Mouse (Mus musculus): ENCODE data around the gene Spsb2.
A peak's percentile ranks its signal among the peaks of the same experiment; 100 is the strongest.
"Not testable (repeated sequence)": the region's sequence is repeated elsewhere in the genome, so short reads cannot be mapped to it uniquely, and the experiment has no call there.

The Spsb2 gene

GRCm38 (mm10) chr6:124803061-124803460 is 5.4 kb upstream of the Spsb2 start:
- no peak for DNase-seq (ENCODE audit: low spot score in 2 of 2)

DNA sequence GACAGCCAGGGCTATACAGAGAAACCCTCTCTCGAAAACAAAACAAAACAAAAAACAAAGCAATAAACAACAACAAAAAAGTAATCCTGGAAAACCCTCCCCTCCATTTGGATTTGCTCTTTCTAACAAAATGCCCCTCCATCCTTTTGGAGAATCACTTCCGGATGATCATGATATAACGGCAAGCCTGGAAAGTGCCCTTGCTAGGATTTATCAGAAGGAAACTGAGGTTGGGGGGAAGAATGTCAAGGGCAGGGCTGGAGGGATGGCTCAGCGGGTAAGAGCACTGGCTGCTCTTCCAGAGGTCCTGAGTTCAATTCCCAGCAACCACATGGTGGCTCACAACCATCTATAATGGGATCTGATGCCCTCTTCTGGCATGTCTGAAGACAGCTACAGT is 4.8 kb upstream of the Spsb2 start:
- DNase-seq (ENCODE audit: low spot score in 2 of 2), result not testable (repeated sequence)

DNA sequence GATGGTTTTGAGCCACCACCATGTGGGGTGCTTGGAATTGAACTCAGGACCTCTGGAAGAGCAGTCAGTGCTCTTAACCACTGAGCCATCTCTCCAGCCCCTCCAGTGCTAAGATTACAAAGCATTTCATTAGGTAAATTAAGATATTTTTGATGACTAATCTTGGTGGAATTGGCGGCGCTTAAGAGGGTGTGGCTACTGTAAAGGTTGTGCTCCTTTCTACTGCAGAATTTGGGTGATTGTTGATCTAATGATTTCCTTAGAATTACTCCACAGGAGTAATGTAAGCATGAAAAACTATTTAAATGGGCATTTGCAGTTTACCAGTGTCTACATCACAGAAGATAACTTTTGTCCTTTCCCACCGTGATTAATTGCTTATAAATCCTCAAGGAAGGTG is 4.1 kb upstream of the Spsb2 start:
- no peak for DNase-seq (ENCODE audit: low spot score in 2 of 2)

DNA sequence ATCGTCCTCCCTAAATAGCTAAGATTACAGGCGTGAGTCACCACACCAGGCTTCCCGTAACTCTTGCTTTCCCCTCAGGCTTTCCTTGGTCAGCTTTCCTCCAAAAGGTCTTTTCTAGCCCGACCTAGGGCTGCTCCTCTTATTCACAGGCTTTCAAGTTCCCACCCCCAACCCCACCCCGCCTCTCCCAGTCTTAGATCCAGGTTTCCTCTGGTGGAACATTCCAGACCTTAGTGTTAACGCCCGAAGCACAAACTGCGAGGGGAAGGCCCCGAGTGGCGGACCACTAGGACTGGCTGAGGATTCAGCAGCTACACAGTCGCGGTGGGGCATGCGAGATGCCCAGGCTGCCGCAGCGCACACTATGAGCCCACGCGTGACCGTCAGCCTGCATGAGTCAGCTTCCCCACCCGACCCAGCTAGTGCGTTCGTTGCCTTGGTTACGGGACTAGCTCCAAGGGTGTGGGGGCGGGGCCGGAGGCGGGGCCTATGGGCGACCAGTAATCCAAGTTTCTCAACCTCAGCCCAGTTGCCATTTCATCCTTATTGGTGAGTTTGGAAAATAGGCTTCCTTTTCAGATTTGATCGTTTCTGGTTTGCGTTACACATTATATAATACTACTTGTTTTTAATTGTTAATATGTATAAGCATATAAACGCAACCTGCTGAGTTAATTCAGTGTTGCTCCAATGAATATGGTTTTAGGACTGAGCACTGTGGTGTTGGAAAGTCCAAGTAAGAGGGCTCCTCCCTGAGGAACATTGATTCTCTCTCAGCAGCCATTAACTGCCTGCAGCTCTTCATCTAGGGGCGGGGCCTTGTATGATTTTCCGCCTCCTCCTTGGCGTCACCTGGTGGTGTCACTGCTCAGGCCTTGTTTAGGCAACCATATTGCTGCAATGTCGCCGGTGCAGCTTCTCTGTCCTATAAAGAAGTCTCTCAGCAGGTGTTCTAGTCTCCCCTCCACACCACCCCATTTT is 2.8 kb upstream of the Spsb2 start:
- peak; percentile 96 for DNase-seq (ENCODE audit: low spot score in 2 of 2)

- no peak for DNase-seq (ENCODE audit: low spot score in 2 of 2)
These were observed 1.9 kb upstream of the Spsb2 start for GRCm38 (mm10) chr6:124806446-124807140.

- no peak for DNase-seq (ENCODE audit: low spot score in 2 of 2)
These were observed 1.1 kb upstream of the Spsb2 start for GRCm38 (mm10) chr6:124807366-124807765.

GRCm38 (mm10) chr6:124807986-124808357 is 489 bp upstream of the Spsb2 start:
- DNase-seq (ENCODE audit: low spot score in 2 of 2), result no peak

GRCm38 (mm10) chr6:124809052-124809774 is 752 bp downstream of the Spsb2 start:
- DNase-seq (ENCODE audit: low spot score in 2 of 2), result no peak

- DNase-seq (ENCODE audit: low spot score in 2 of 2), result no peak
These were observed 1.5 kb downstream of the Spsb2 start for GRCm38 (mm10) chr6:124809775-124810538.

GRCm38 (mm10) chr6:124810566-124811402 is 2.3 kb downstream of the Spsb2 start:
- DNase-seq (ENCODE audit: low spot score in 2 of 2), result not testable (repeated sequence)

DNA sequence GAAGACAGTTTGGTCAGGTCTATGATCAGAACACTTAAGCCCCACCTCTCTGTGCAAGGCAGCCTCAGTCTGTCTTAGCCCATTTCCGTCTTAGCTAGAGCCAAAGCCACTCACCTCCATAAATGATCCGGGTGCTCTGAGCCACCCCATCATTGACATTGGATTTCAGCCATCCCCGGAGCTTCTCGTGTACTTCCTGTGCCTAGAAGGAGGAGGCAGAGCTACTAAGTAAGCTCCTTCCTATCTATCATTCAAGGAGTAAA is 2.9 kb downstream of the Spsb2 start:
- no peak for DNase-seq (ENCODE audit: low spot score in 2 of 2)

DNA sequence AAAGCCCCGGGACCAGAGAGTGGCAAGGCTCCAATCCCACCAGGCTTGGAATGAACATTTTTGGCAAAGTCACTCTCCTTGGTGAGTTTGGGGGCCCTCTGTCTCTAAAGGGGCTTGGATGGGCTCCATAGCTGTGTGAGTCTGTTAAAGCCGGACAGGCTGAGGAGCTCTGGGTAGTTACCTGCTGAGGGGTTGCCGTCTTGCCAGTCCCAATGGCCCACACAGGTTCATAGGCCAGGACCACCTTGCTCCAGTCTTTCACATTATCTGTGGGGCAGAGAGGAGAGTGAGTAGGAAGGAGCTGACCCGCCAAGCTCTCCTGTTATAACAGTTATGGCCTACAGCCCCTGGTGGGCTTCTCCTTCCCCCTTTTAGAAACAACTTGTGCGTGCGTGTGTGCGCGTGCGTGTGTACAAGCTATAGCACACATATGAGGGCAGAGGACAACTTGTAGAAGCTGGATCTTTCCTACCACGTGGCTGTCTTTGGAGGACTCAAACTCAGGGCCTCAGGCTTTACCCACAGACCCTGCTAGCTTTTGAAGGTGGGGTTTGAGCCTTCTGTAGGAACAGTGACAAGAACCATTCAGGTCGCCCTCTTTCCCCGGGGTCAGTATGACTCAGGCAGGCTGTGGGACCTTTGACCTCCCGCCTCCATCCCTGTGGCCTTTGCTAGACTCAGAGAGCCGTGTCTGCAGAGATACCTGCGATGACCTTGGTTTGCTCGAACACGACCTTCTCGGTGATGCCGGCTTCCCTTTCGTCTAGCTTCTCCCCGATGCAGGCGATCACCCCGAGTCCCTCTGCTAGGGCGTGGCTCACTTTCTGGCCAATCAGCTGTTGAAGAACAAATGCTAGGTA is 3.5 kb downstream of the Spsb2 start:
- DNase-seq (ENCODE audit: low spot score in 2 of 2), result no peak

DNA sequence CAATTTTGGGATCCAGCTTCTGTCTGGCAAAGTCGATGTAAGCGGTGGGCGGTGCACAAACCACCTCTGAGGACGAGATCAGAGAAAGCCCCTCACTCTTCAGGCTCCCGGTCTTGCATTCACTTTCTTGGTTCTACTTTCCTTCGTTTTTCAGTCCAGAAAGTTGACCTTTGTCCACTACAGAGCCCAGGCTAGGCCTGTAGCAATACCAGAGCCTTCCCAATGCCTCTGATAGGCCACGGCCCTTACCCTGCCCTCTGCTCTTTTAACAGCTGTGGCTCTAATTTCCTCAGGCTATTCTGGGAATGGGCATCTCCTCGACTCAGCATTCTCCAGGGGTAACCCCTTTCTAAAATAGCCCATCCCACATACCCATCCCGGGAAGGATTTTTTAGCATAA is 4.4 kb downstream of the Spsb2 start:
- no peak for DNase-seq (ENCODE audit: low spot score in 2 of 2)

DNA sequence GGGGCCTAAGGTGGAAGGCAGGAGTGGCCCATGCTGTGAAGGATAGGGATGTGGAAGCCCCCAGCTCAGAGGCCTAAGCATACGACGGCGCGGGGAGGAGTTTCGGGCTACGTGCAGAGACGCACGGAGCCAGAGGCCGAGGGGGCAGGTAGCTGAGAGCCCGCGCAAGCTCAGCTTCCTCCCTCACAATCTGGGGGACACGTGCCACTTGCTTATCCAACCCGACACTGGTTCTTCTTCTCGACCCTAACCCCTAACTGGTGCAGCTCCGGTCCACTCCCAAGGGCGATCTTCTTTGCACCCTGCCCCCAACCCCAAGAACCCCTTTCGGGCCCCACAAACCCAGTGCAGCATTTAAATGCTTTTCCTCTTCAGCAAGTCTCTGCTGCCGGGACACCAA is 5.0 kb downstream of the Spsb2 start:
- peak; percentile 68 to 73 for DNase-seq (ENCODE audit: low spot score in 2 of 2)

DNA sequence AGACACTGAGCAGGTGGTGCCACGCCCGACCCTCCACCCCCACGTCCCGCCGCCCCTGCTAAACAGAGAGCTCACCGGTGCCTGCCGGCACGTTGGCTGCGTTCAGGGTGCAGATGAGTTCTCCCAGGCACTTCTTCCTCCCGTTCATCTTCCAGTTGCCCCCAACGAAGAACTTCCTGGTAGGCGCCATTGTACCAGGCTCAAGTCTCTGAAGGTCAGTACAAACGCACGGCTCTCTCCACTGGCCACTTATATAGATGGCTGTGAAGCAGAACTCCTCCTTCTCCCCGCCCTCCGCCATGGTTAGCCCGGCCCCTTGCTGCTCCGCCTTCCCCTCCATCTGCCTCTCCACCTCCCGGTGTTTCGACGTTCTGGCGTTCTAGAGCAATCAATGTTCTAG is 5.5 kb downstream of the Spsb2 start, which contains the start of gene Tpi1:
Gene Tpi1 (minus strand): TSS at position 364 of the 400 bp plus-strand sequence.
- peak; percentile 80 to 86 for DNase-seq (ENCODE audit: low spot score in 2 of 2)

GRCm38 (mm10) chr6:124814448-124814847 is 6.0 kb downstream of the Spsb2 start:
- no peak for DNase-seq (ENCODE audit: low spot score in 2 of 2)

DNA sequence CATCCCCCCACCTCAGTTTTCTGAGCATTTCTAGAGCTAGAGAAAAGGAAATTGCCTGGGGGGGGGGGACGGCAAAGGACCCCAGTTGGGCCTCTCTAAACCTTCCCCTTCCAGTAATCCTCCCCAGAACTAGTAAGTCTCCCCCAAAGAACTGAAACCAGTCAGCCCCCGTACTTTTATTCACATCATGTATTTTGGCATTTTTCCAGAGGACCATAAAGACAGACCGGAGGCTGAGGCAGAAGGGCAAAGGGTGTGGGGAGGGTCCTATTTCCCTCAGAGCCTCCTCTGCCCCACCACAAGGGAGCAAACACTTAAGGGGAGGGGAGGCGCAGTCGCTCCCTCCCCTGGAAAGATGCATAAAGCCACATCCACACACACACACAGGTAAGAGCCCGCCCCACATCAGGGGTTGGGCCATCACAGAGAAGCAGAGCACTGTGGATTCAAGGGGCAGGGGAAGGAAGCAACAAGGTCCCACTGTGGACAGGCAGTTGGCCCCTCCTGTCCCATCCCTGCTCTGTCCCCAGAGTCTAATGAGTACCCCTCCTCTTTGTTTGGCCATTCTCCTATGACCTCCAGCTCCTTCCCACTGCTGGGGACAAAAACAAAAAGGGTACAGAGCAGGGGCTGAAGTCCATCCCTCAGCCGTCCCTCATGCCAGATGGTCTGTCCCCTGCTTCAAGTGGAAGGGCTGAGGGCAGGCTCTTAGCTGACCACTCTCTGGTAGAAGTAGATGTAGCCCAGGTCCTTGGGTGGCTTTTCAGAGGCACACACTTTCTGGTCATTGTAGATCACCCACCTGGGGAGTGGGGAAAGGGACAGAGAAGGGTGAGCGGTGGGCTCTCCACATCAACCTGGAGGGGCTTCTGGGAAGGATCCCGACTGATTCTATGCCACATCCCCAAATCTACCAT is 6.7 kb downstream of the Spsb2 start:
- DNase-seq (ENCODE audit: low spot score in 2 of 2), result no peak

DNA sequence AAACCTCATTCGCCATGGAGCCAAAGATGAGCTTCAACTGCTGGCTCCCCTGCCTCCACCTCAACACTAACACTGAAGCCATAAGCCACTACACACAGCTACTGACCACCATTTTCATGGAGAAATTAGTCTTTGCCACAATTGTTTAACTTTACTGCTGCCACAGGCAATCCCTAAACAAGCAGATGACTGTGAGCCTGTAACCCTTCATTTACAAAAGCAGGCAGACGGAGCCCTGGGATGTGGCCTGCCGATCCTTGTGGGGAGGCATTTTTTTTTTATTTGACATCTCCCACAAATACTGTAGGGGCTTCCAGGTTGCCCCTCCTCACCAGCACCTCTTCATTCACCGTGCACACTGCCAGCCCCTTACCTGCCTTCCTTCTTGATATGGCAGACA is 8.2 kb downstream of the Spsb2 start:
- no peak for DNase-seq (ENCODE audit: low spot score in 2 of 2)

DNA sequence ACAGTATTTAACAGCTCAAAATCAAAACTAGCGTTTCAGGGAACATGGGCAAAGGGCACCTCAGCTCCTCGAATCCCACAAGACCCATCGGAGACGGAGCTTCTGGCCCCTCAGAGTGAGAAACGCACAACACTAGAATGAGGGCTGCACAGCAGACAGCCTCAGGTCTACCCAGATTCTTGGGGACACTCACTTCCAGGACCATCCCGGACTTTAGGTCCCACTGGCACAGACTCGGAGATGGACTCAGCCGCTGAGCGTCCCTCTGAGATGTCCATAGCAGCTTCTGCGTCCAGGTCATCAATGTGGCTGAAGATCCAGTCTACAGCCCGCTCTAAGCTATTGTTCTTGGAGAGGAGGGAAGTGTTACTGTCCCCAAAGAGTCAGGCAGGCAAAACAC is 8.7 kb downstream of the Spsb2 start:
- no peak for DNase-seq (ENCODE audit: low spot score in 2 of 2)

Data from right cerebral cortex, postnatal 36 days (tissue).